Mouse (Mus musculus): ENCODE data around the gene Tspear.
"Not testable (repeated sequence)": the region's sequence is repeated elsewhere in the genome, so short reads cannot be mapped to it uniquely, and the experiment has no call there.

Gene Tspear

GRCm38 (mm10) chr10:77713734-77714133 is 27.4 kb downstream of the Tspear start:
- DNase-seq, result no peak

DNA sequence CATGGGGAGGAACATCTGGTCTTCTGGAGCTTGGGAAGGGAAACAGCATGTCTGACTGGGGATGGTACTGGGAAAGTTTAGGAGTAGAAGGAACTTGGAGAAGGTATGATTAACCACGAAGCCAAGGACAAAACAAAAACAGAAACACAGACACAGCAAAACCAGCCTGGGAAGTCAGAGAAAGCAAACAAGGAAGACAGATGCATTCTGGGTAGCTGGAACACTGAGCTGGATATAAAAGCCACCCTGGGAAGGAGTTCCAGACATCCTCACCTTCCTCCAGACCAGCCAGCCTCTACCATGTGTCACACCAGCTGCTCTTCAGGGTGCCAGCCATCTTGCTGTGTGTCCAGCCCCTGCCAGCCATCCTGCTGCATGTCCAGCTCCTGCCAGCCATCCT is 29.1 kb downstream of the Tspear start, which contains the start of gene Gm10142:
Gene Gm10142 (plus strand): TSS at position 301 of the 400 bp plus-strand sequence.
- DNase-seq, result no peak

GRCm38 (mm10) chr10:77720299-77720698 is 33.9 kb downstream of the Tspear start, which contains the start of gene Krtap12-1:
Gene Krtap12-1 (plus strand): TSS chr10:77720599.
- not testable (repeated sequence) for DNase-seq

GRCm38 (mm10) chr10:77724855-77725254 is 38.5 kb downstream of the Tspear start:
- DNase-seq, result no peak

GRCm38 (mm10) chr10:77726186-77726585 is 39.8 kb downstream of the Tspear start, which contains the start of gene Gm10100:
Gene Gm10100 (plus strand): TSS chr10:77726486.
- no peak for DNase-seq

- DNase-seq, result no peak
Observed at GRCm38 (mm10) chr10:77728280-77728679, 41.9 kb downstream of the Tspear start.

- DNase-seq, result peak; percentile 6
Observed at GRCm38 (mm10) chr10:77729241-77729640, 42.9 kb downstream of the Tspear start.

DNA sequence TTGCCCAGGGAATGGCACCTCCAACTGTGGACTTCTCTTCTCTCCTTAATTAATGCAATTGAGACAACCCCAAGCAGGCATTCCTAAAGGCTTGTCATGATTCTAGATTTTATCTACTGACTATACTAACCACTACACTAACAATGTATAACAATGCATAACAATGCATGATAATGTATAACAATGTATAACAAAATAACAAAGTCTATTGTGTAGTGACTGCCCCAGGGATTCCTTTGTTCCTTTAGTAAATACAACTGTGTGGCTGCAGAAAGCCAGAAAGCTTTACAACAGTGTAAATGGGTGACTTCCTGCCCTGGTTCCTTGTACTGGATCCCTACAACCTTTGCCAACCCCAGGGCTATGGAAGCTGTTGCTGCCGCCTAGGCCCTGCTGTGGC is 49.6 kb downstream of the Tspear start:
- no peak for DNase-seq

DNA sequence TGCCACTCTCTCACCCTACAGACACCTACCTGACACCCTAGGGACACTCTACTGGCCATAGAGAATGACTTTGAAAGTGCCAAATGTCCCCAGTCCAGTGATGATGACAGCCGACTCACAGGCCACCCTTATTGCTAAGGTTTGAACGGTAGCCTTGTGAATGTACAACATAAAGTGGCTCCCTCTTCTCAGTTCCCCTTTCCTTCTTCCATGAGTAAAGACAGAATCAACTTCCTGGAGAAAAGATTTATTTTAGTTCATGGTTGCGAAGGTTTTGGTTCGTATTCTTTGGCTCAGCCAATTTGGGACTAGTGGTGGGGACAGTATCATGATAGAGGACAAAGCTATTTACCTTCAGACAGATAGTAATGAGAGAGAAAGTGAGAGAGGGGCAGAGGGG is 52.6 kb downstream of the Tspear start:
- no peak for DNase-seq

DNA sequence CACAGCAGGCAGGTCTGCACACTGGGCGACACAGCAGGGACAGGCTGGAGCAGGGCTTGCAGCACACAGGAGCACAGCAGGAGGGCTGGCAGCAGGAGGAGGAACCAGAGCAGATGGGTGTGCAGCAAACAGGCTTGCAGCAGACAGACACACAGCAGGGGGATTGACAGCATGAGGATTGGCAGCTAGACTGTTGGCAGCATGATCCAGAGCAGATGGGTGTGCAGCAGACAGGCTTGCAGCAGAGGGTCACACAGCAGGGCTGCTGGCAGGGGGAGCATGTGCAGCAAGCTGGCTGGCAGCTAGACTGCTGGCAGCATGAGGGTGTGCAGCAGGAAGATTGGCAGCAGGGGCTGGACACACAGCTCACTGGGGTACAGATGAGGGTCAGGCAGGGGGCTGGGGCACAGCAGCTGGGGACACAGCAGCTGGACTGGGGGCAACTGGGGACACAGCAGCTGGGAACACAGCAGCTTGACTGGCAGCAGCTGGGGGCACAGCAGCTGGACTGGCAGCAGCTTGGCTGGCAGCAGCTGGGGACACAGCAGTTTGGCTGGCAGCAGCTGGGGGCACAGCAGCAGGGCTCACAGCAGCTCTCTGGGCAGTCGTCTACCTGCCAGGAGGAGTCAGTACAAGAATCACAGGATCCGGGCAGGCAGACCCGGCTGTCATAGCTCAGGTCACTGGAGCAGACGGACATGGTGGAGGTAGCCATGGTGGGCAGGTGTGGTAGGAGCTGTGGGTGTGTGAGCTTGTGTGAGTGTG is 55.7 kb downstream of the Tspear start, which contains the start of gene Gm18596:
Gene Gm18596 (minus strand): TSS at position 715 of the 765 bp plus-strand sequence.
- DNase-seq, result not testable (repeated sequence)

GRCm38 (mm10) chr10:77750686-77751085 is 64.3 kb downstream of the Tspear start:
- not testable (repeated sequence) for DNase-seq

DNA sequence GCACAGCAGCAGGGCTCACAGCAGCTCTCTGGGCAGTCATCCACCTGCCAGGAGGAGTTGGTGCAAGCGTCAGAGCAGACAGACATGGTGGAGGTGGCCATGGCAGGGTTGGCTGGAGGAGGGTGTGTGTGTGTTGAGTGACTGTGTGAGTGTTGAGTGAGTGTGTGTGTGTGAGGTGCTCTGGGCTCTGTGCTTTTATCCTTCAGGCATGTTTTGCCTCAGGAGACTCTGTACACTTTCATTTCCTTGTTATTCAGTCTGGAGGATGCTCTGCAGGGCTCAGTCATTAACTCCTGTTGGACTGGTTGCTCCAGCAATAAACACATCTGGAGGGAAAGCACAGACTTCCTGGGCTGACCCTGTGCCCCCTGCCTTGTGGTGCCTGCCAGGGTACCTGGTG is 64.9 kb downstream of the Tspear start, which contains the start of gene Gm9736:
Gene Gm9736 (minus strand): TSS at position 101 of the 400 bp plus-strand sequence.
- DNase-seq, result not testable (repeated sequence)

DNA sequence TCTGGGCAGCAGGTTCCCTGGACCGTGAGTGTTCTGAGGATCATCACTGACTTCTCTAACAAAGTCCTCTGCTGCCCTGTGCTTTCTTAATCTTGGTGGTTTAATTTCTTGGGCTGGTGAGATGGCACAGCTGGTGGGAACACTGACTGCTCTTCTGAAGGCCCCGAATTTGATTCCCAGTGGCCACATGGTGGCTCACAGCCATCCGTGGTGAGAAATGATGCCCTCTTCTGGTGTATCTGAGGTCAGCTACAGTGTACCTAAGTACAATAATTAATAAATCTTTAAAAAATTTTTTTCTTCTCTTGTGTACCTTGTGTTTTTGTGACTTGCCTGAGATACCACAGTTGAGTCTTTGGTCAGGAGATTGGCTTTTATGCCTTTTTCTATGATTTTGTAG is 65.9 kb downstream of the Tspear start:
- DNase-seq, result not testable (repeated sequence)

DNA sequence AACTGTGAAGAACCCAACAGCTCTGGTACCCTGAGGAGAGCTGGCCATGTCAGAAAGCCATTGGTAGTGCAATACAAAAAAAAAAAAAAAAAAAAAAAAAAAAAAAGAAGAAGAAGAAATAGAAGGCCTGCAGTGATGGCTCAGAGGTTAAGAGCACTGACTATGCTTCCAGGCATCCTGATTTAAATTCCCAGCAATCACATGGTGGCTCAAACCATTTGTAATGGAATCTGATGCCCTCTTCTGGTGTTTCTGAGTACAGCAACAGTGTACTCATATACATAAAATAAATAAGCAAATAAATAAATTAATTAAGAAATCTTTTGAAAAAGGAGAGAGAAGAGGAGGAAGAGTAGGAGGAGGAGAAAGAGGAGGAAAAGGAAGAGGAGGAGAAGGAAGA is 67.1 kb downstream of the Tspear start:
- no peak for DNase-seq

GRCm38 (mm10) chr10:77759582-77759981 is 73.2 kb downstream of the Tspear start, which contains the start of gene Gm3233:
Gene Gm3233 (minus strand): TSS chr10:77759682.
- DNase-seq, result not testable (repeated sequence)

DNA sequence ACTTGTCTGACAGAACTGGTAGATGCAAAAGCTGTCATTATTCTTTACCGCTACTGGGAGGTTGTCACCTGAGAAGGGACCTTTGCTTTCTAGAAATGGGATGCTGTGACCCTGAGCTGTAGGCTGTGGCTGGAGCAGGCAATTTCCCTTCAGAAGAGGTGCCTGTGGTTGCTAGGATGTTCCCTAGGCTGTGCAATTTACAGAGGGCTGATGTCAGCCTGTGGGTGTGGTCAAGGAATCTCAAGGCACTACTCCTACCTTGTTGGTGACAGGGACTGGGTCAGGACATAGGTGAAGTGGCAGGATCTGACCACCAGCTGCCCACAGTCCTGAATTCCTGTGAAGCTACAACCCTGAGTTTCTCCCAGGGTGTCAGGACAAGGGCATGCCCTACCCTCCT is 83.4 kb downstream of the Tspear start:
- no peak for DNase-seq

DNA sequence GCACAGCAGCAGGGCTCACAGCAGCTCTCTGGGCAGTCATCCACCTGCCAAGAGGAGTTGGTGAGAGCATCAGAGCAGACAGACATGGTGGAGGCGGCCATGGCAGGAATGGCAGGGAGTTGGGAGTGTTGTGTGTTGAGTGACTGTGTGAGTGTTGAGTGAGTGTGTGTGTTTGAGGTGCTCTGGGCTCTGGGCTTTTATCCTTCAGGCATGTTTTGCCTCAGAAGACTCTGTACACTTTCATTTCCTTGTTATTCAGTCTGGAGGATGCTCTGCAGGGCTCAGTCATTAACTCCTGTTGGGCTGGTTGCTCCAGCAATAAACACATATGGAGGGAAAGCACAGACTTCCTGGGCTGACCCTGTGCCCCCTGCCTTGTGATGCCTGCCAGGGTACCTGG is 84.9 kb downstream of the Tspear start, which contains the start of gene Gm3238:
Gene Gm3238 (minus strand): TSS at position 101 of the 400 bp plus-strand sequence.
- DNase-seq, result not testable (repeated sequence)

- DNase-seq, result not testable (repeated sequence)
Observed at GRCm38 (mm10) chr10:77772142-77772541, 85.8 kb downstream of the Tspear start.

- not testable (repeated sequence) for DNase-seq
Observed at GRCm38 (mm10) chr10:77776844-77777243, 90.5 kb downstream of the Tspear start, which contains the start of gene Gm7138. Gene Gm7138 (minus strand): TSS chr10:77776944.

GRCm38 (mm10) chr10:77782442-77782841 is 96.1 kb downstream of the Tspear start, which contains the start of gene Gm3250:
Gene Gm3250 (minus strand): TSS chr10:77782542.
- not testable (repeated sequence) for DNase-seq

DNA sequence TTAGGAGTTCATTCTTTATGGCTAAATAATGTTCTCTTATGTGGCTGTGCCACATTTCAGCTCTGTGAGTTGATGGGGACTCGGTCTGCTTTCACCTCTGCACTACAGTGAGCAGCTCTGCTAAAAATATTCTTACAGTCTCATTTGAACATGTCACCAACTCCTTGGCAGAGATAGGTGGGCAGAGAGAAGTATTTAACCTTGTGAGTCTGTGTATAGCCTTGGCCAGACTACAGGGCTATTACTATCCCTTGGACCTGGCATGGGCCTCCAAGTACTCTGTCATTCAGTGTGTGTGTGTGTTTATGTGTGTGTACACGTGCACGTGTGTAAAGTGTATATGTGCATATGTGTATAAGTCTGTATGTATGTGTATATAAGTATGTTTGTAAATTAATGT is 97.0 kb downstream of the Tspear start:
- DNase-seq, result not testable (repeated sequence)

DNA sequence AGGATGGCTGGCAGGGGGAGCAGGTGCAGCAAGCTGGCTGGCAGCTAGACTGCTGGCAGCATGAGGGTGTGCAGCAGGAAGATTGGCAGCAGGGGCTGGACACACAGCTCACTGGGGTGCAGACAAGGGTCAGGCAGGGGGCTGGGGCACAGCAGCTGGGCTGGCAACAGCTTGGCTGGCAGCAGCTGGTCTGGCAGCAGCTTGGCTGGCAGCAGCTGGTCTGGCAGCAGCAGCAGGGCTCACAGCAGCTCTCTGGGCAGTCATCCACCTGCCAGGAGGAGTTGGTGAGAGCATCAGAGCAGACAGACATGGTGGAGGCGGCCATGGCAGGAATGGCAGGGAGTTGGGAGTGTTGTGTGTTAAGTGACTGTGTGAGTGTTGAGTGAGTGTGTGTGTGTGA is 101.5 kb downstream of the Tspear start, which contains the start of gene Gm7137:
Gene Gm7137 (minus strand): TSS at position 325 of the 400 bp plus-strand sequence.
- DNase-seq, result not testable (repeated sequence)

GRCm38 (mm10) chr10:77788621-77789020 is 102.3 kb downstream of the Tspear start:
- DNase-seq, result no peak

GRCm38 (mm10) chr10:77794976-77795375 is 108.6 kb downstream of the Tspear start, which contains the start of gene Gm9639:
Gene Gm9639 (minus strand): TSS chr10:77795076.
- no peak for DNase-seq

Data from thymus, postnatal 25 days (tissue).